Mouse (Mus musculus) MEL (cell line): ENCODE results near the gene Defb26.

ENCODE experiments used
- BHLHE40 ChIP-seq: IDR thresholded peaks from 2 replicates; pipeline ENCODE4 v1.6.1; 2012; ENCODE audit warnings: low read depth, mild to moderate bottlenecking, inconsistent platforms, low read length, improper control_type of control experiment, borderline replicate concordance
- EP300 ChIP-seq, 2 experiments: IDR thresholded peaks; 2 replicates each; pipeline ENCODE4 v1.6.1; 2011; ENCODE audit warnings: improper control_type of control experiment in 2 of 2, low read length in 2 of 2, low read depth in 1 of 2, mild to moderate bottlenecking in 1 of 2
- GABPA ChIP-seq: IDR thresholded peaks from 2 replicates; pipeline ENCODE4 v1.6.1; 2012; ENCODE audit warnings: low read depth, mild to moderate bottlenecking, inconsistent platforms, low read length, improper control_type of control experiment, moderate library complexity
- POLR2A ChIP-seq, 2 experiments: IDR thresholded peaks; 2 replicates each; pipeline ENCODE4 v1.6.1; 2011 to 2012; ENCODE audit warnings: low read length in 2 of 2, mild to moderate bottlenecking in 2 of 2, control low read depth in 1 of 2, improper control_type of control experiment in 1 of 2, low read depth in 1 of 2, moderate library complexity in 1 of 2; ENCODE audit not compliant: control insufficient read depth in 1 of 2, insufficient read depth in 1 of 2, poor library complexity in 1 of 2
- RCOR1 ChIP-seq: IDR thresholded peaks from 2 replicates; pipeline ENCODE4 v1.6.1; 2012; ENCODE audit warnings: low read depth, mild to moderate bottlenecking, inconsistent platforms, low read length, improper control_type of control experiment
- TAL1 ChIP-seq: IDR thresholded peaks from 2 replicates; pipeline ENCODE4 v1.6.1; 2012; ENCODE audit warnings: mild to moderate bottlenecking, inconsistent platforms, low read length, moderate library complexity, mixed read lengths
- USF1 ChIP-seq: IDR thresholded peaks from 2 replicates; pipeline ENCODE4 v1.6.1; 2014; ENCODE audit warnings: low read depth, mild to moderate bottlenecking, inconsistent platforms, low read length, improper control_type of control experiment, moderate library complexity
- USF2 ChIP-seq, 2 experiments: IDR thresholded peaks; 2 replicates each; pipeline ENCODE4 v1.6.1; 2011 to 2012; ENCODE audit warnings: improper control_type of control experiment in 2 of 2, low read length in 2 of 2, borderline replicate concordance in 1 of 2, inconsistent platforms in 1 of 2, low read depth in 1 of 2, mild to moderate bottlenecking in 1 of 2; ENCODE audit not compliant: insufficient read depth in 1 of 2
- ZMIZ1 ChIP-seq: IDR thresholded peaks from 2 replicates; pipeline ENCODE4 v1.6.1; 2012; ENCODE audit warnings: low read depth, mild to moderate bottlenecking, inconsistent platforms, low read length, improper control_type of control experiment, moderate library complexity

DNA sequence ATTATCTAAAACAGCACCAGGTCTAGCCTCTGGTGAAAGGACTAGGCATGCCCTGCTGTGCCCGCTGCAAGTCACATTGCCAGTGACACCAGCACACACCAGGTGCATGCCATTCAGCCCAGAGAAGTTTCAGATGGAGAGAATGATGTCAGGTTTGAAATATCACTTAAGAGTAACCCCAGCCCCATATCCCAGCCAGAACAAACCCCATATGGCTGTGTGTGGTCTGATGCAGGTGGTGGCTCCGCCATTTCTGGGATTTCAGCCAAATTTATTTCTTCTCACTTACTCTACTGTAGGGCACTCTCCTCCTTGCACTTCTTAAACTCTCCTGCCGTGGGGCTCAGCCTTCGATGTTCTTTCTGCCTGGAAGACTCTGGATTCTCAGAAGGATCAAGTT, 4.6 kb upstream of the Defb26 start:
- no peak for TF ChIP-seq POLR2A (IDR thresholded peaks at IDR 0.05; ENCODE audit: control insufficient read depth in 1 of 2, insufficient read depth in 1 of 2, low read depth in 1 of 2, low read length in 2 of 2, poor library complexity in 1 of 2)
- no peak for TF ChIP-seq RCOR1
- TF ChIP-seq USF1: no peak
- TF ChIP-seq ZMIZ1: no peak
- TF ChIP-seq EP300 (IDR thresholded peaks at IDR 0.05; ENCODE audit: low read depth in 1 of 2, low read length in 2 of 2): no peak
- TF ChIP-seq TAL1: no peak
- TF ChIP-seq BHLHE40: no peak
- no peak for TF ChIP-seq USF2 (IDR thresholded peaks at IDR 0.05; ENCODE audit: borderline replicate concordance in 1 of 2, insufficient read depth in 1 of 2, low read depth in 1 of 2, low read length in 2 of 2)
- no peak for TF ChIP-seq GABPA
